Mouse (Mus musculus) bone marrow, adult 2 months (tissue): Measurements from ENCODE around the gene Chrnb4.

Source experiments
- CTCF ChIP-seq: fragments of 200-500 bp; IDR thresholded peaks from 2 replicates; pipeline ENCODE4 v1.5.1; 2011; ENCODE audit warnings: low read length, control low read depth; ENCODE audit not compliant: control insufficient read depth, insufficient read depth
- POLR2A ChIP-seq: fragments of 200-500 bp; IDR thresholded peaks from 2 replicates; pipeline ENCODE4 v1.6.1; 2011; ENCODE audit warnings: low read depth, mild to moderate bottlenecking, control low read depth, low read length, borderline replicate concordance; ENCODE audit not compliant: control insufficient read depth

DNA sequence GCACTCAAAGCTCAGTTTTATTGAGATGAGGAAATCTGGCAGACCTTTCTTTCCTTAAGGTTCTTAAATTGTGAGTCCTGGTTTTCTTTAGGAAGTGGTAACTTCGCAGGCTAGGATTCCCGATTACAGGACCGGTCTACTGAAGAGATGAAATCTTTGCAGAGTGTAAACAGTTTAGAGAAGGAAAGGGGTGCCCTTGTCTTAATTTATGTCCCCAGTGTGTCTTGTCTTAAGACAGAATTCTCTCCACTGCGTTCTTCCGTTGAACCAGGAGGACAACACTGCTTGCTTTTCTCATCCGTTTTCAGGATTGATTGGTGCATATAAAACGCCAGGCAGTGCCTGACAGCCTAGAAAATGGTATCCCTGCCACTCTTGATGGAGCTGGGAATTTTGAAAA is 66.2 kb downstream of the Chrnb4 start:
- TF ChIP-seq POLR2A (no peak), CTCF (no peak)
